Mouse (Mus musculus) ovary, postnatal 14 days (tissue): ENCODE measurements around the gene Mus81.
A peak's percentile ranks its signal among the peaks of the same experiment; 100 is the strongest.

Experiments used
- DNase-seq: peaks from one replicate; pipeline ENCODE4 v3.0.0; 2022; ENCODE audit warnings: low spot score

The Mus81 gene

GRCm38 (mm10) chr19:5444954-5445353 is 43.2 kb downstream of the Mus81 start:
- no peak for DNase-seq

DNA sequence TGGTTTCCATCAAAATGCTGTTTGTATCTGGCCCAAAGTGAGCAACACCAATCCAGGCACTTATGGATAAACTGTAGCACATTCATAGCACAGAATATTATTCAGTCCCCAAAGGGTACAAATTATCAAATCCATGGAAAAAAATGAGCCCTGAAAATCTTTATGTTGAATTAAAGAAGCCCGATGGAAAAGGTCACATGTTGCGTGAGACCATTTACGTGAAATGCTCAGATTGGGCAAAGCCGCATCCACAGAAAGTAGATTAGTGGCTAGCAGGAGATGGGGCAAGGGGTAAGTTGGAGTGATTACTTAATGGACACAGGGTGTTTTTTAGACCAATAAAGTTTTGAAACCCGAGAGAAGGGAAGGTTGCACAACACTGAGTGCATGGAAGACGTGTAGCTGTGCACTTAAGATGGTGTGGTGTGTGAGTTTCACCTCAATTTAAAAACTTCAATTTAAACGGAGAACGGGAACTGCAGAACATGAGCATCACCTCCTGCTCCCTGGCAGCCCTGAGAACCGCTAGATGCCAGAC is 43.8 kb downstream of the Mus81 start:
- no peak for DNase-seq

DNA sequence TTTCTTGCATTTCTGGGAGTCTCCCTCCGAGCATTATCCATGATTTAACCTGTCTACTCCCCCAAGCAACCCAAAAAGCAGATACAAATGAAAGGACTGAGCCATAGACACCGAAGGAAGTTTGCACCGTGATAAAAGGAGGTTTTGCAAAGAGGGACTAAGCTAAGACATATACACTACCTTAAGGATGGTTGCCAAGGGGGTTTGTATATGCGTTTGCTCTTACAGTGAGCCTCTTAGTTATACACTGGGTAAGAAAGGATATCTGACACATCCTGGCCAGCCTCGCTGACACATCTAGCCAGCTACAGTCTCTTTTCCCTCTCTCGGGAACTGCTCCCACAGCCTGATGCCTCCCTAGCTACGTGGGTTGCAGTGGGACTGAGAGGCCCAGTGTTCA is 54.3 kb downstream of the Mus81 start:
- no peak for DNase-seq

DNA sequence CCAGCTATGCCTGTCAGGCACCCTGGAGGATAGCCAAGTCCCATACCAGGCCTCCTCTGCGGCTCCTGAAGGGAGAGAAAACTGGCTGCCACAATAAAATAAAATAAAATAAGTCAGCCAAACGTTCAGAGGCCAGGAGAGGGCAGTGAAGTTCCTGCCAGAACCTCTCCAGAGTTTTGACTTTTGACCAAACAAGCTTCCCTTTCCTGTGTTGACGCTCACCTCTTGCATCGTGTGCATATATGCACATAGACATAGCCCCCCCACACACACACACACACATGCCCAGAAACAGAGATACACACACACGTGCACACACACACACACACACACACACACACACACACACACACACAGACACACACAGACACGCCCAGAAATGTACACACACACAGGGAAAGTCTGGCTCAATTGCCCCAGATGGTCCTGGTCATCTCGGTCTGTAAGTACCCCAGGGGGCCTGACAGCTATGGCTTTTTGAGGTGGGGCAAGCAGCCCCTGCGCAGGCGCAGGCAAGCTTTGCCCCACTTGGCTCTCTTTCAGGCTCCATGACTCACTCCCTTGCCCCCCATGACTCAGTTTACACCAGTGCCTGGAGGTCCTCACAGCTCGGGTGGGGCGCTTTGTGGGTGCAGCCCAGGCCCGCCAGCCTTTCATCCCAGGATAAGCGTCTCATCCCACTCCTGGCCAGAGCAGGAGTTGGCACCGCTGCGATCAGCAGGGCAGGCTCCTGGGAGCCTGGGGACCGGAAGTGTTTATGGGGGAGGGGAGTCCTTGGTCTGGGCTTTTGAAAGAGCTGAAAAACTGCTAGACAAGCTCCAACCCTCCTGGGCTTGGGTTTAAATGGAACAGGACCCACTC is 55.0 kb downstream of the Mus81 start:
- peak; percentile 44 for DNase-seq
